Mouse (Mus musculus): ENCODE results near the gene Tor2a. TPM values are rescaled to one million over a fixed set of nuclear protein-coding genes. Genes with fewer than 3 reads are reported as not detected.

Tor2a gene
- total and polyA plus RNA-seq, 3 experiments: 33.3 to 53.8 (median 41.4) TPM

- H3K9me3 ChIP-seq (replicated peaks; ENCODE audit: low read length): no peaks in the 10 kb centered on the region
- H3K4me1 ChIP-seq (ENCODE audit: control insufficient read depth in 1 of 2, insufficient read depth in 2 of 2): peaks cover 27 to 47% of the 10 kb centered on the region in 2 experiments
- peaks cover 52% of the 10 kb centered on the region for H3K79me2 ChIP-seq (replicated peaks; ENCODE audit: control insufficient read depth, extremely low read depth, insufficient read depth, poor library complexity, severe bottlenecking)
- no peak overlapping the region for H3K4me3 ChIP-seq (replicated peaks in 1 of 3; ENCODE audit: low read depth in 2 of 3, low read length in 2 of 3, poor library complexity in 1 of 3)
- H3K9ac ChIP-seq (ENCODE audit: insufficient read depth, low read depth): no peak overlapping the region
- dilution Hi-C loops (cut with MboI; ENCODE audit: extremely low pct_ligation_motif_present, extremely low pct_unique_long_range_greater_than_20kb, low sequenced_read_pairs) (no loop called here), in situ Hi-C loops (cut with MboI; ENCODE audit: low pct_ligation_motif_present, low pct_unique_long_range_greater_than_20kb, low sequenced_read_pairs) (loop anchor here (5.0 kb wide), 1 partner anchor 47 kb away; the partner anchor contains the start of gene Tor2a)
- peak overlapping the region; percentile 81; the same call in 1 of the 2 replicates for H3K4me2 ChIP-seq (ENCODE audit: insufficient read depth, low read depth, poor library complexity, severe bottlenecking)
- H3K27ac ChIP-seq (ENCODE audit: insufficient read depth, low read depth): peak overlapping the region; percentile 37; the same call in 1 of the 2 replicates
- DNase-seq (ENCODE audit: extremely low read depth): peak; percentile 49
- no peaks in the 10 kb centered on the region for H3K27me3 ChIP-seq (replicated peaks)
- TF ChIP-seq ETS1 (conservative IDR thresholded peaks at IDR 0.05; ENCODE audit: low read depth, low read length): 0 out of 2 replicates have a peak, but pooled peaks have one; percentile 18
- TF ChIP-seq ZMIZ1 (IDR thresholded peaks at IDR 0.05; ENCODE audit: low read depth, low read length): no peak
- no peak for TF ChIP-seq NRF1 (IDR thresholded peaks at IDR 0.05; ENCODE audit: low read depth, low read length)
- TF ChIP-seq GABPA (IDR thresholded peaks at IDR 0.05; ENCODE audit: insufficient replicate concordance, low read depth, low read length): no peak
- TF ChIP-seq SMC3 (IDR thresholded peaks at IDR 0.05; ENCODE audit: low read depth, low read length): no peak
- TF ChIP-seq HCFC1 (IDR thresholded peaks at IDR 0.05; ENCODE audit: low read depth, low read length): no peak
- no peak for TF ChIP-seq POLR2A (IDR thresholded peaks at IDR 0.05; ENCODE audit: low read depth, low read length)
- no peak for TF ChIP-seq RCOR1 (conservative IDR thresholded peaks at IDR 0.05; ENCODE audit: low read depth, low read length)
- TF ChIP-seq MXI1 (IDR thresholded peaks at IDR 0.05; ENCODE audit: low read depth, low read length): no peak
- 0 out of 2 replicates have a peak, but pooled peaks have one; percentile 48 for TF ChIP-seq IRF4 (IDR thresholded peaks at IDR 0.05; ENCODE audit: low read depth, low read length)
- no peak for TF ChIP-seq TCF12 (IDR thresholded peaks at IDR 0.05; ENCODE audit: low read depth, low read length)
- peak; percentile 72 for TF ChIP-seq SIN3A (IDR thresholded peaks at IDR 0.05; ENCODE audit: low read length)
- no peak for TF ChIP-seq E2F4 (IDR thresholded peaks at IDR 0.05; ENCODE audit: insufficient replicate concordance, low read depth, low read length)
- no peak for TF ChIP-seq RAD21 (IDR thresholded peaks at IDR 0.05; ENCODE audit: low read depth, low read length)
- no peak for TF ChIP-seq MYC (IDR thresholded peaks at IDR 0.05; ENCODE audit: low read depth, low read length)
- no peak for TF ChIP-seq ZKSCAN1 (IDR thresholded peaks at IDR 0.05; ENCODE audit: borderline replicate concordance, low read depth, low read length)
- TF ChIP-seq EP300 (IDR thresholded peaks at IDR 0.05; ENCODE audit: low read length): peak; percentile 62
- TF ChIP-seq MAZ (IDR thresholded peaks at IDR 0.05; ENCODE audit: low read depth, low read length): no peak
- TF ChIP-seq PAX5 (IDR thresholded peaks at IDR 0.05; ENCODE audit: low read length): no peak
- no peak for TF ChIP-seq CHD2 (IDR thresholded peaks at IDR 0.05; ENCODE audit: low read length)
- no peak for TF ChIP-seq CHD1 (IDR thresholded peaks at IDR 0.05; ENCODE audit: low read depth, low read length)
- peaks cover 47 to 57% of the 10 kb centered on the region in 2 experiments for H3K36me3 ChIP-seq (replicated peaks in 1 of 2; ENCODE audit: control insufficient read depth in 1 of 2, insufficient read depth in 1 of 2, low read length in 1 of 2)
These were observed 46.6 kb upstream of the Tor2a start for GRCm38 (mm10) chr2:32710425-32710824.

Data from CH12.LX (cell line).